Mouse (Mus musculus) heart, postnatal 14 days (tissue): ENCODE measurements at regions not wholly inside any gene's neighbourhood (a gene's known extent, or its start where the extent isn't known, plus 50 kb on each side); places are given as distances from the start of the nearest gene placed in this dataset.

Experiments
- DNase-seq, 2 experiments: peaks; one replicate each; pipeline ENCODE4 v3.0.0; 2021 to 2022
- intact Hi-C: fragments of 180-260 bp; cut with DNase I; formaldehyde crosslinking; loops from one replicate; pipeline ENCODE4 v1.15.1; 2025

DNA sequence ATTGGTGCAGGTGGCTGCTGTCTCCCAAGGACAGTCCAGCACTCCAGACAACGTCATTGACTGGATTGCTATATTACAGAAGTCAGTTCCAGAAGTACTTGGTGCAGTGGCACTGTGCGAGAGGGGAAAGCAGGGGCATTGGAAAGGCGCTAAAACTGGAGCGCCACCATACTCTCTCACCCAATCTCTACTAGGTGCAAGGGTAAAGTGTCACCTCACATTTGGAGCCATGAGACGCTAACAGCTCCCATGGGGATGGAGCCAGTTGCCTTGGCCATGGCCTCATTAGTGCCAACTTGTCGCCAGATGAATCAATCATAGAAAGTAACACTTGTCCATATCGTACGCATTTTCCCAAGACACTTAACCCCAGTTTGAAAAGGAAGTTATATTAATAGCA is 1617.2 kb upstream of the Gulo start:
- DNase-seq, result no peak
- intact Hi-C loops, result no loop called here

DNA sequence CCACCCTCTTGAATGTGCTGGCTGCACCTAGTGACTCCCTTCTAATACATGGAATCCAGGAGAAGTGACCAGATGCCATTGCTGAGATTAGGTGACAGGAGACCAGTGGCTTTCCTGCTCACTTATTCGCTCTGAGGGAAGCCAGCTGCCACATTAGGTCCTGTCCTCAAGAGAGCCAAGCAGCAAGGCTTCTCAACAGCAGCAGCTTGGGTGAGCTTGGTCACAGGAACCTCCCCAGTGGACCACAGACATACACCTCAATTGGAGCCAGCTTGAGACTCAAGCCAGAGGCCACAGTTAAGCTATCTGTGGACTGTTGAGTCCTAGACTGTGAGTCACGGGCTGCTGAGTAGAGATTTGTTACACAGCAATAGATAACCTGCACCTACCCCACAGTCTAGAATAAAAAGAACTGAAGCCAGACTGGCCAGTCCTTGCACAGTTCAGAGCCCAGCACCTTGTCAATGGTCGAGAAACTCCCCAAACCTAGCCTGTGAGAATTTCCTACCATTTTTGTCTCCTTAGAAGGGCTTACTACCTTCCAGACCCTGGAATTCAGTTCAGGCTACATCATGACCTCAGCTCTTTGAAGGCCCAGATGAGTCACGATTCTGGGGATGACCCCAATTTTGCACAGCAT is 1615.0 kb upstream of the Gulo start:
- intact Hi-C loops, result loop anchor here (5.0 kb wide), 1 partner anchor 48 kb away; no protein-coding TSS in a partner anchor
- DNase-seq, result no peak

DNA sequence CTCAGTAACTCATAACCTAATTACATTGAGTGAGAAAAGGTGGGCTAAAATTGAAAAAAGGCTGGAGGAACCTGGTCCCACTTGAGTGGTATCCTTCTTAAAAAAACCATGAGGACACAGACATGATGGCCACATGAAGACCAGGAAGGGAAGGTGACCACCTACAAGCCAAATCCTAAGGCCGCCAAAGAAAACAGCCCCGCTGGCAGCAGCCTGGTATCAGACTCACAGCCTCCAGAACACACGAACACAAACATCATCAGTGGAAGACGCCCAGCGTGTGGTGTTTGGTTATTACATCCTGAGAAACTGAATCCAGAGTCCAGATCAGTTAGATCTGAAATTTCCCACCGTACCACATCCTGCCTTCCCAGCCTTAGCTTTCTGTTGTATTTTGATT is 1613.9 kb upstream of the Gulo start:
- intact Hi-C loops, result loop anchor here (5.0 kb wide), 1 partner anchor 49 kb away; no protein-coding TSS in a partner anchor
- no peak for DNase-seq

DNA sequence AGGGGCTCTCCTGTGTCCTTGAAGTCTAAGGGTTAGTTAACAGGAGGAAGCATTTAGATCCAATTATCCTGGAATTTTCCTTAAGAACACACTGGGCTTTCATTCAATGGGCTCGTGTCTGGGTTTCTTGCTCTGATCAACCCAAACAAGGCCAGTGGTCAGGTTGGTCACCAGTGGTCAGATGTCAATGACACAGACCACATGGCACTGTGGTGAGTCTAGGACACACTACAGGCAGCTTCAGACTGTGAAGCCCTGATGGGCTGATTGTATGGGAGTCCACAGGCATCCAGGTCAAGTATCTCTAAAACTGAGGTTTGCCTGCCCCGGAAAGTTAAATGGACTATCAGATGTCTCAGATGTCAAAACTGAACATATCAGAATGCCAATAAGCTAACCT is 1612.5 kb upstream of the Gulo start:
- no peak for DNase-seq
- intact Hi-C loops, result loop anchor here (2.0 to 5.0 kb wide), 2 partner anchors 51 to 411 kb away; no protein-coding TSS in a partner anchor

DNA sequence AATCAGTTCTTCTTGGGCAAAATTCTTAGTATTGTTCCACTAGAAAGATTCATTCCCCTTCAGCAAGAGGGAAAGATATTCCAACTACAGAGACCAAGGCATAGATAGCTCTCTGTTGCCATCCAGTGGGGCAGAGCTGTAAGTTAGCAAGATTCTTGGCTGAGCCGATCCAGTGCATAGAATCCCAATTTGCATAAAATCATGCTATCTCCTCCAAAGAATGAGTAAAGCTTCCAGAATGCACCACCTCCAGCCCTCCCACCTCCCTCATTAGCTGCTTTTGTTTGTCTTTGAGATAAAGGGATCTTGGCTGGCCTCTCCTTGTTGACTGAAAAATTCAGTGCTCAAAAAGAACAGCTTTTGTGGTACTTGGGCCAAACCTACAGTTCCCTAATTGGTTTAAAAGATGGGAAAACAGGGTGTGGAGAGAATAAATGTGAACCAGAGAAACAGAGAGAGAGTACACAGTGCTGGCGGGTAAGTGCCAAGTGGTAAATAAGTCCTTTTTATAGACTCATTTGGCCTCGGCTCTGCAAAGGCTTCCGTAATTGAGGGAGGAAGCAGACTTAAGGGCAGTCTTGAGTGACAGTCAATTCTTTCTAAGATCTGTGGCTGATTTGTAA is 1612.0 kb upstream of the Gulo start:
- intact Hi-C loops, result loop anchor here (2.0 to 5.0 kb wide), 2 partner anchors 51 to 410 kb away; no protein-coding TSS in a partner anchor

DNA sequence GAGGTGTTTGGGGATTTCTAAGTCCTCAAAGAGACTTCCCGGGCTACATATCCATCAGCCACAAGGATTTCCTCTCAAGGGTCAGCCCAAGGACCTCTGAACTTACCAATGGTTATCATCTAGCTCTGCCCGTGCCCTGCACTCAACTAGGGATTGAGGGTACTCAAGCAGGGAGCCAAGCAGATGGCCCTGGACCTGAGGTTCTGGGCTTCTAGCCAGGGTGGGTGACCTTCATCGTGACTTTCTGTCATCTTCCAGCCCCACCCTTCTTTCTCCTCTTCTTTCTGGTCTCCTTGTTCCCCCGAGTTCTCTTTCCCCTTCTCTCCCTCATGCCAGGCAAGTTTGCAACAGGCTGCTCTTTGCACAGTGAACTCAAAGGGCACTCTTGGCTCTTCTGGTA is 1610.6 kb upstream of the Gulo start:
- intact Hi-C loops, result loop anchor here (5.0 to 10.0 kb wide), 2 partner anchors 247 to 575 kb away; no protein-coding TSS in a partner anchor
- DNase-seq, result no peak

More for the DNA sequence above, 1612.0 kb upstream of the Gulo start:
- peak; percentile 63 to 68 for DNase-seq

DNA sequence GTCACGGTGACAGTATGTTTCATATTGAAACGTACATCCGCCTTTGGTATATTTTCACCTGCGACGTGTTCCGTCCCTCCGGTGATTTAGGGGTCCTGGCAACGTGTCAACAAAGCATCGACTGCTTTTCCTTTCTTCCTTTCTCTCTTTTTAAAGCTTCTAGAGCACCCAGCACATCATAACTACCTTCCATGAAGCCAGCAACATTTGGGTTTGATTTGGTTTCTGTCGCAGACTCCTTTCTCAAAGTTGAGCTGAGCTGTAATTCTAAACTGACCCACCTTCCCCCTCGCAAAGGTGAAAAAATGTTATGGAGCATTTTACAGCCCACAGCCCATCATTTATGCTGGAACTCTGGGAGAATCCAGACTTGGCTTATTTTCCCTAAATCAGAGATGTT is 1605.4 kb upstream of the Gulo start:
- DNase-seq, result no peak
- intact Hi-C loops, result loop anchor here (10.0 kb wide), 1 partner anchor 570 kb away; no protein-coding TSS in a partner anchor

DNA sequence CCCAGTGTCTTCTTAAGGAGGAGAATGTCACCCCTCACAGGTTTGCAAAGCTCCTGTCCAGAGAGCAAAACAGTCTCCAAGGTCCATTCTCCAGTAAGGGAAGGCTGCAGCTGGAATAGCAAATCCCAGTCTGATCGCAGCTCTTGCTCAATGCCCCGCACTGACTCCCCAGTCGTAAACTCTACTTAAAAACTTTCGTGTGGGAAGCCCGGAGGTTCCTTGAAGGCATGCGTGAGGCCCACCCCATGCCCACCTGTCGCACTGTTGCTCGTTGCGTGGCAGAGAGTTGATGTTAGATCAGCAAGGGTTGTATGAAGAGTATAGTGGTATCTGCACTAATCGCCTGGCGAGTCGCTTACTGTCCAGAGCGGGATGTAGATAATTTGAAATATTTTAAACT is 1604.7 kb upstream of the Gulo start:
- intact Hi-C loops, result loop anchor here (10.0 kb wide), 1 partner anchor 569 kb away; no protein-coding TSS in a partner anchor
- no peak for DNase-seq

DNA sequence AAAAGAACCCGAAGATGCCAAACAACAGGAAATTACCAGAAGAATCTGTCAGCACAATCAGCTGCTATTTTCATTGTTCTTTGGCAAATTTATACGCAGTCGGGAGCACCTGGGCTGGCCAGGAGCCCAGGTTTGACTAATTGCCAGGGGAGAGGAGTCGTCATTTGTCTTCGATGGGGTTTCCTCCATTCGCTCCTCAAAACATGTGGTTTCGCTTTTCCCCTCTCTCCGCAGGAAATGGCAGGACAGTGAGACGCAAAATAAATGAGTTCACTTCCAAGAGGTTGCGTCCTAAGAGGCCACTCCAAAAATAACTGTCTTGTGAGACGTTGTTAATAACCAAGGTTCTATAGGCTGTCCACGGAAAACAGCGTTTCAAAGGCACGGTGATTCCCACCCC is 1604.2 kb upstream of the Gulo start:
- peak; percentile 17 to 36 for DNase-seq
- intact Hi-C loops, result loop anchor here (10.0 kb wide), 1 partner anchor 568 kb away; no protein-coding TSS in a partner anchor

DNA sequence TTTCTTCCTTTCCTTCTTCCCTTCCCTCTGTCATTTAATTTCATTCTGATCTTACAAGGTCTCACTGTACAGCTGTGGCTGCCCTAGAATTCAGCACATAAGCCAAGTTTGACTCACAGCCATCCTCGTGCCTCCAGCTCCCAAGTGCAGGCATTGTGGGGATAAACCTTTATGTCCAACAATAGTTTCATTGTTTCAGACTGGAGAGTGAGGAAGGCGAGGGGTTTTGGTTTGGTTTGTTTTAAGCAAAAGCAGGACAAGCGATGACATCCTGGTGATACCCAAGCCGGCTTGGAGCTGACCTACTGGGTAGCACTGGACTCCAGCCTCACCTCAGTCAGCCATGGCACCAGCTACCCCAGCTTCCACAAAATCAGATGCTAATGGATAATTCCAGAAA is 1603.5 kb upstream of the Gulo start:
- DNase-seq, result no peak
- intact Hi-C loops, result loop anchor here (10.0 kb wide), 1 partner anchor 568 kb away; no protein-coding TSS in a partner anchor

DNA sequence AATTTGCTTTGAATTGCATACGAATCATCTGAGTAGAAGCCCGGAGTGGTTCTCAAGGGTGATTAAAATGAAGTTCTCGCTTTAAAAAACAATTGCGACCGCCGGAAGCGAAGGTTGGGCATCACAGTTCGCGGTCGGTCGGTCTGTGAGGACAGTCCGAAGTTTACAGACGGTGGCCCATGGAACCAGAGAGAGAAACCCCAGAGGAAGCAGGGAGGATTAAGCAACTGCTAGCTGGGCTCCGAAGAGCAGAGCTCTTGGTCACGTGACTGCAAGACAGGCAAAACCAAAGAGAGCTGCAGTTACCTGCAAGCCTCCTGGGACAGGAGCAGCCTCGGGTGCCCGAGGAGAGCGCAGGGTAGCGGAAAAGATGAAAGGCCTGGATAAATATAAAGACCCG is 1599.3 kb upstream of the Gulo start:
- DNase-seq, result no peak
- intact Hi-C loops, result no loop called here

DNA sequence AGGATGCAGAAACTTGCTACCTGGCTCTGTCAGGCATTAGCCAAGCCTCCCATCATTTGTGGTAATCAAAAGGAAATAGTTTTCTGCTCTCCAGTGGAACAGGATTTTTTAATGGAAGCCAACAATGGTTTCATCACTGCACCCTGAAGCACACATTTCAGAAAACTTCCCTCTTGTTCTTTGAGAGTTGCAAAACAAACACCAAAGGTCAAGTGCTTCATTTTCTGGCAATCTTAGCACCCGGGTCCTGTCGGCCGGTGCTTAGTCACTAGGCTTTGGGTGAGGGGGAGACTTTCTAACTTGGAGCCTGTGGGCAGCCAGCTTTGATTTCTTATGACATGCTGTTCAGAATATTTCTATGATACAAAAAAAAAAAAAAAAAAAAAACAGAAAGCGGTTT is 1594.0 kb upstream of the Gulo start:
- no peak for DNase-seq
- intact Hi-C loops, result loop anchor here (5.0 kb wide), 1 partner anchor 231 kb away; no protein-coding TSS in a partner anchor

DNA sequence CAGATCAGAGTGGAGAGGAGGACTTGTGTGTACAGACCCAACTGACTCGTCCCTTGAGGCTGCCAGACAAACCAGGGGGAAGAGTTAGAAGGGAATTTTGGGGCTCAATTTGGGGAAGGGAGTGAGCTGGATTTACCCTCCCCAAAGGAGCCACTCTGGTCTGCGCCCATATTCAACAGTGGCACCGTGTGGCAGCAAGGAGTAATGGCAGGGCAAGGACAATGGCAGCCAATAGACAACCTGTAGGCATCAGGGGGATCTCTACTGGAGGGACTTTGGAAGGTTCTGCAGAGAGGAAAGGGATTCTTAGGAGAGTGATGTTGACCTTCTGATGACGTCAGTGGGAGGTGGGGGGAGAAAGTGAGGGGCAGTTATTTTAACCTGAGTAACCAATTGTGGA is 1590.7 kb upstream of the Gulo start:
- peak; percentile 39 to 50 for DNase-seq
- intact Hi-C loops, result loop anchor here (1.0 to 5.0 kb wide), 3 partner anchors 227 to 388 kb away; no protein-coding TSS in a partner anchor

DNA sequence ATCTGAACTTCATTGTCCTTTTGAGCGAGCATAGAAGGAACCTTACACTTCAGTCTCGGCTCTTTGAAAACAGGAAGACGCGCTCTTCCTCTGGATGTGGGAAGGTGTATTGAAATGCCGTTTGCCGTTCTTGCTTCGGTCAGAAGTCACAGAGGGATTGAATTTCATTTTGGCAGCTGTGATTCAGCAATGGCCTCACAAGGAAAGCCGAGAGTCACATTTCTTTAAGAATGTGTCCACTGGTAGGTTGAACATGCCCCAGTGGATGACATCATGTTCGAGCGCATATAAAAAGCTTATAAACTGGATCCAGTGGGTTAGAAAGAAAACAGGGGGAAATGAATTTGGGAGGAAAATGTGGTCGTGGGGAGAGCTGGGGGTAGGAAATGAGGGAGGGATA is 1579.6 kb upstream of the Gulo start:
- intact Hi-C loops, result no loop called here

DNA sequence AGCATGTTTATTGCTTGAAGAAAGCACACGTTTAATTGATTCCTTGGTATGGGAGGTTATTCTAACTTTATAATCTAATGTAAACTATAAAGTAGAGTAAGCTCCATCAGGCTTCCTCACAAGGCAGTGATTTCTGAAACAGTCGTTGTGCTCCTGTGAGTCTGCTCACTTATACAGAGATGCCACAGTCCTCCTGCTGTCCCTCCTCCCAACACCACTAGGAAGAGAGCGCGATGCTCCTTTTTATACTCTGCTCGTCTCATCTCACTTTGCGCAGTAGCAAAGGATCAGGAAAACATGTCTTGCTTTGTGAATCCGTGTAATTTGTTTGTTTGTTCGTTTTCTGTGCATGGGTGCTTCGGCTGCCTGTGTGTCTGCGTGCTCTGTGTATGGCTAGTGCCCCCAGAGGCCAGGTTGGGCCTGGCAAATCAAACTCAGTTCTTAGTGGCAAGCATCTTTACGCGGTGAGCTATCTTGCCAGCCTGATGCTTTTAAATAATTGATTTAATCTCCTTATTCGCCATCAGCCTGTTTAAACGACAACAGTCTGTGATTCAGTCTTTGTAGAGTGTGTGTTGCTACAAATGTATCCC is 1575.5 kb upstream of the Gulo start:
- no peak for DNase-seq
- intact Hi-C loops, result no loop called here

More for the DNA sequence above, 1579.6 kb upstream of the Gulo start:
- DNase-seq, result no peak

DNA sequence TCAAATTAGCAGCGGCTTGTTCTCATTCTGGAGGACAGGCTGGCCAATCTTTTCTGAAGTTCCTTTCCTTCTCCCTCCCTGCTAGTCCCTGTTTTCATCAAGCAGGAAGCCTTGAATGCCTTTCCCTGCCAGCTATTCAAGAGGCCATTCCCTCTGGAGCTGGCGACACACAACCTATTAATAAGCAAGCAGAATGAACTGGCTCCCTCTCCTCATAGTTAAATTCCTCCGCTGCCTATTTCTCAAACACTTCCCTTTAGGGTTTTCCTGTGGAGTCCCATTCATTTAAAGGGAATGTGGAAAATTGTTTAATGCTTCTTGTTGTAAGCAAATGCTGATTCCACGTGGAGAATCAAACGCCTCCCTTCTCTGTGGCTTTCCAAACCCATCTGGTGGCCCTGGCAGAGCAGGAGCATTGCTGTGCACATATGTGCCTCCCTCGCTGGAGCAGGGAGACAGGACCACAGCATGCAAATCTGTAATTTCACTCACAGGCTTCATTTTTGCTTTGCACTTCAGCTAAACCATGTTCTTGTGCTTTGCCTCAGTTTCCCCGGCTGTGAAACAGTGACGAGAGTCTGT is 1573.3 kb upstream of the Gulo start:
- peak in 1 of 2 experiments; percentile 14 for DNase-seq
- intact Hi-C loops, result no loop called here

DNA sequence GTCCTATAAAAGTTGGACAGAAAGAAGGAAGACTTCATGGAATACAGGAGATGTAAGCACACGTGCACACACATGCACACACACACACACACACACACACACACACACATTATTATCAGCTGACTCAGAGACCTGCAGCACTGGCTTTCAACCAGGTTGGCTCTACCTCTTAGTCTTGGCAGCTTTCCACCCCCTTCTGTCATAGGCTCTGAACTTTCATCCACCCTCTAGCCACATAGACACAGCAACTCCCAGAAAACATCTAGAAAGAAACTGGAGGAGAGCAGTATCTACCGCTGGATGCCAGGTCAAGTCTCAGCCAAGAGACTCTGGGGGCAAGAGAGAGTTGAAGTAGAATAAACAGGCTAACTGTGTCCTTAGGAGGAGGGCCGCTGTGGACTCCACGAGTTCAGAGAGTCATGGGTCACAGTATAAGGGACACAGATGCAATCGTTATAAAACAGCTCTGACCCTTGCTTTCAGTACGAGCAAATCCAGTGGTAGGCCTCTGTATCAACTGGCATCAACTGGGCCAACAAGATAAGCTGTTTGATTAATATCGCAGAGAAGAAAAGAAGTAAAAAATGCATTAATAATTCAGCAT is 1565.4 kb upstream of the Gulo start:
- intact Hi-C loops, result no loop called here
- peak; percentile 9 to 33 for DNase-seq

DNA sequence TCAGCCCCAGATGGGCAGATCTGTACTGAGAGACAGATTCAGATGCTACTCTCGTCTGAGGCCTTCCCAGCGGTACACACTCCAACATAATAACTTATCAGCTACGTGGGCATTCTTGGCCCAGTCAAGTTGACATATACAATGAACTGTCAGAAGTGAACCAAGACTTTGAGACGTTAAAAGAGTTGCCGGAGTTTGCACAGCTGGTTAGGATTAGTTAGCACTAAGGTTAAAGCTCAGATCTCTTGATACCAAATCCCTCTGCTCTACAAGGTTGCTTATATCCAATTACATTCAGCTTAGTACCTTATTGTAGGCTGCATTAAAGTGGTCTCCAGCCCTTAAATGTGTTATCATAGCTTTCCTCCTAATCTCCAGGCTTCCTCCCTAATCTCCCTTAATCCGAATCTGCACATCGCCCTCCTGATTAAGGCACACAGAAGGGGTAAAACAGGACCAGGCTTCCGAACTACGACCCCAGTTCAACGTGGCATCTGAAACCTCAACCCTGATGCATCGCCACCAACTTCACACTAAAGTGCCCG is 1564.5 kb upstream of the Gulo start:
- DNase-seq, result no peak
- intact Hi-C loops, result no loop called here

DNA sequence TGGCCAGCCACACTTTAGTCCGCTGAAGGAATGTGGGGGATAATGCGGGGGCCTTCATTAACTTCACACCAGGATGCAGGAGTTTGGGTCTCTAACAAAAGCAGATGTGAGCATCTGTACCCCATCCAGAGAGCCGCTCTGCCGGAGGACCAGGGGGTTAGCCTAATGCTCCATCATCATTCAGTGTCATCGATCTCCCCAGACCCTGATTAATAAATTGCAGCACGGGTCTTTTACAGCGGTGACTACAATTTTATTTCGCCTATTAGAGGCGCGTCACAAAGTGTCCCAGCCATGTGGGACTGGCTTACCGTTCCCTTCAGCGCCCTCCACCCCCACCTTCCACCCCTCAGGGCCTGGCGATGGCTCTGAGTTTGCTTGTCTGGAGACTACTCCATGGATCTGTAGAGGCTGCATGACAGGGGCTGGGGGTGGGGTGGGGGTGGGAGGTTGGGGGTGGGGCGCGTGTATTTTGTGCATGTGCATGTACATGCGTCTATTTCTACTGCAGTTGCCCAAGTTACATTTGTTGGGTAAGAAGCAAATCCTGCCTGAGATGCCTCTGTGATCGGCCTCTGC is 1560.8 kb upstream of the Gulo start:
- intact Hi-C loops, result no loop called here
- DNase-seq, result no peak
